Mouse (Mus musculus) forebrain, postnatal 0 days (tissue): Measurements from ENCODE around the gene Gm7168. TPM values are rescaled to one million over a fixed set of nuclear protein-coding genes. Genes with fewer than 3 reads are reported as not detected.
"Not testable (repeated sequence)": the region's sequence is repeated elsewhere in the genome, so short reads cannot be mapped to it uniquely, and the experiment has no call there.

ENCODE experiments used
- ATAC-seq: fragments of 200-750 bp; cut with Nextera tagmentation; 2 replicates; pipeline ENCODE4 v1.8.0; 2017; ENCODE audit warnings: mild to moderate bottlenecking, moderate library complexity
- DNase-seq: peaks from one replicate; pipeline ENCODE4 v3.0.0-alpha.2; 2015
- H3K27ac ChIP-seq: fragments of 300-500 bp; sonication (generic); 2 replicates; pipeline ENCODE4 v1.5.1; 2014; ENCODE audit warnings: low read depth, mild to moderate bottlenecking, antibody characterized with exemption, low read length, moderate library complexity, mixed read lengths
- H3K27me3 ChIP-seq: fragments of 300-500 bp; sonication (generic); 2 replicates; pipeline ENCODE4 v1.6.1; 2014; ENCODE audit warnings: mild to moderate bottlenecking, low read length, mixed read lengths; ENCODE audit not compliant: insufficient read depth
- H3K36me3 ChIP-seq: fragments of 300-500 bp; sonication (generic); 2 replicates; pipeline ENCODE4 v1.6.1; 2014; ENCODE audit warnings: mild to moderate bottlenecking, moderate library complexity; ENCODE audit not compliant: insufficient read depth
- H3K4me1 ChIP-seq: fragments of 300-500 bp; sonication (generic); 2 replicates; pipeline ENCODE4 v1.6.1; 2014; ENCODE audit warnings: antibody characterized with exemption; ENCODE audit not compliant: insufficient read depth
- H3K4me2 ChIP-seq: fragments of 300-500 bp; sonication (generic); 2 replicates; pipeline ENCODE4 v1.6.1; 2014; ENCODE audit warnings: low read depth, mild to moderate bottlenecking, moderate library complexity
- H3K4me3 ChIP-seq: fragments of 300-500 bp; sonication (generic); 2 replicates; pipeline ENCODE4 v1.5.1; 2014; ENCODE audit warnings: low read depth, low read length, mixed read lengths
- H3K9ac ChIP-seq: fragments of 300-500 bp; sonication (generic); 2 replicates; pipeline ENCODE4 v1.6.1; 2014; ENCODE audit warnings: mild to moderate bottlenecking
- H3K9me3 ChIP-seq: fragments of 300-500 bp; sonication (generic); 2 replicates; pipeline ENCODE4 v1.6.1; 2016; ENCODE audit warnings: low read length
- CTCF ChIP-seq: sonication (generic); IDR thresholded peaks from 2 replicates; pipeline ENCODE4 v1.5.1; 2016; ENCODE audit warnings: antibody characterized with exemption, control low read depth, low read depth
- WGBS: fragments of 180-500 bp; shearing (Covaris S2); extraction: QIAGEN DNeasy Blood & Tissue Kit; methylation state at CpG from one replicate; pipeline ENCODE4 v1.1.7; 2014; 5-methylcytosine and 5-hydroxymethylcytosine counted together
- polyA plus RNA-seq: library from polyadenylated mRNA; unstranded; fragments of >200 nt; fragmentation: Nextera tagmentation; extraction: Ambion mirVana; gene quantifications from 2 replicates; pipeline ENCODE4 v1.2.1, GENCODE M21; 2015
- total RNA-seq: library from RNA; depleted of rRNA; stranded (reverse); fragments of >200 nt; gene quantifications from 2 replicates; pipeline ENCODE4 v1.2.3, GENCODE M21; 2014

The Gm7168 gene
- total and polyA plus RNA-seq, 2 experiments from 2014 or later = not detected

- TF ChIP-seq CTCF = no peak
- Histone ChIP-seq H3K9me3 (no peaks in the 10 kb centered on the region), H3K27ac (no peak overlapping the region), H3K27me3 (no peaks in the 10 kb centered on the region), H3K4me1 (no peaks in the 10 kb centered on the region), H3K4me2 (no peak overlapping the region), H3K36me3 (no peaks in the 10 kb centered on the region), H3K9ac (no peak overlapping the region), H3K4me3 (no peak overlapping the region)
- 89% methylated on average over 1 of the region's 1 CpGs for WGBS
- DNase-seq (no peak), ATAC-seq (no peak)
Observed at GRCm38 (mm10) chr17:13940487-13940886, 7.7 kb upstream of the Gm7168 start.

- not testable (repeated sequence) for H3K9me3 ChIP-seq, ATAC-seq, H3K27me3 ChIP-seq, H3K9ac ChIP-seq, H3K4me1 ChIP-seq, H3K36me3 ChIP-seq, H3K4me3 ChIP-seq, DNase-seq, H3K27ac ChIP-seq, H3K4me2 ChIP-seq
- 81% methylated on average over 1 of the region's 1 CpGs for WGBS
Observed at GRCm38 (mm10) chr17:13951570-13951969, 3.4 kb downstream of the Gm7168 start.

- not testable (repeated sequence) for H3K36me3 ChIP-seq, H3K9me3 ChIP-seq, H3K4me2 ChIP-seq, H3K27me3 ChIP-seq, ATAC-seq, H3K27ac ChIP-seq, H3K4me3 ChIP-seq, H3K4me1 ChIP-seq, H3K9ac ChIP-seq, DNase-seq
- 55% methylated on average over 1 of the region's 2 CpGs for WGBS
Observed at GRCm38 (mm10) chr17:13958129-13958528, 10.0 kb downstream of the Gm7168 start.

- not testable (repeated sequence) for H3K4me2 ChIP-seq, H3K4me1 ChIP-seq, H3K36me3 ChIP-seq, ATAC-seq, H3K4me3 ChIP-seq, DNase-seq, H3K9ac ChIP-seq, H3K27me3 ChIP-seq, H3K27ac ChIP-seq, H3K9me3 ChIP-seq
- 99% methylated on average over 3 of the region's 3 CpGs for WGBS
Observed at GRCm38 (mm10) chr17:13962245-13962644, 14.1 kb downstream of the Gm7168 start.

- H3K4me2 ChIP-seq, H3K9ac ChIP-seq, H3K4me1 ChIP-seq, H3K4me3 ChIP-seq, H3K27ac ChIP-seq, ATAC-seq, H3K27me3 ChIP-seq, H3K36me3 ChIP-seq, DNase-seq, H3K9me3 ChIP-seq: not testable (repeated sequence)
- 7% methylated on average over 1 of the region's 2 CpGs for WGBS
Observed at GRCm38 (mm10) chr17:13965048-13965447, 16.9 kb downstream of the Gm7168 start.

GRCm38 (mm10) chr17:13969917-13970316 lies 21.7 kb downstream of the Gm7168 start:
- WGBS = 63% methylated on average over 1 of the region's 2 CpGs
- not testable (repeated sequence) for H3K4me2 ChIP-seq, DNase-seq, H3K9me3 ChIP-seq, ATAC-seq, H3K27me3 ChIP-seq, H3K27ac ChIP-seq, H3K36me3 ChIP-seq, H3K9ac ChIP-seq, H3K4me3 ChIP-seq, H3K4me1 ChIP-seq

- not testable (repeated sequence) for H3K27me3 ChIP-seq, H3K9ac ChIP-seq, H3K9me3 ChIP-seq, H3K27ac ChIP-seq, H3K4me2 ChIP-seq, H3K4me1 ChIP-seq, ATAC-seq, DNase-seq, H3K4me3 ChIP-seq, H3K36me3 ChIP-seq
- WGBS = 83% methylated on average over 5 of the region's 5 CpGs
Observed at GRCm38 (mm10) chr17:13970796-13971195, 22.6 kb downstream of the Gm7168 start.

- WGBS = 91% methylated on average over 1 of the region's 1 CpGs
- ATAC-seq (no peak), DNase-seq (no peak)
Observed at GRCm38 (mm10) chr17:13987690-13988089, 39.5 kb downstream of the Gm7168 start.

DNA sequence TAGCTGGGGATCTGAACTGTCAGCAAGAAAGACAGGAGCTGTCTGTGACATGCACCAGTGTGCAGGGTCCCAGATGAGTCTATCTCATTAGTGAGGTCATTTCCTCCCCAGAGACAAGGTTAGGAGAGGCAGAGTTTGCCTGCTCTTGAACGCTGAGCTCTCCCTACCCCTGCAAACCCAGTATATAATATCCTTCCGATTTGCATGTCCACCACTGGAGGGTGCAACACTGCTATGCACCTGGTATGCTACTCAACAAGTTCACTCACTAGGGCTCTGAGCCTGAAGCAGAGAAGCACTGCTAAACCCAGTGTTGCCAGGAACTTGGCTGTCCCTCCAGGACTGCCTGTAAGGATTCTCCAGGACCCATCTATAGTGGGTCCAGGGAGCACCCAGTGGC lies 45.3 kb downstream of the Gm7168 start:
- H3K36me3 ChIP-seq, H3K9ac ChIP-seq, H3K27me3 ChIP-seq, H3K4me1 ChIP-seq, H3K9me3 ChIP-seq, H3K27ac ChIP-seq, H3K4me2 ChIP-seq, DNase-seq, ATAC-seq, H3K4me3 ChIP-seq: not testable (repeated sequence)
- WGBS = 67% methylated on average over 2 of the region's 2 CpGs

More at GRCm38 (mm10) chr17:13987690-13988089, 39.5 kb downstream of the Gm7168 start:
- no peaks in the 10 kb centered on the region for H3K4me1 ChIP-seq
- no peak overlapping the region for H3K4me3 ChIP-seq
- no peaks in the 10 kb centered on the region for H3K27me3 ChIP-seq
- TF ChIP-seq CTCF = no peak
- H3K27ac ChIP-seq = no peak overlapping the region
- H3K9ac ChIP-seq = no peak overlapping the region
- no peaks in the 10 kb centered on the region for H3K9me3 ChIP-seq
- H3K36me3 ChIP-seq = no peaks in the 10 kb centered on the region
- H3K4me2 ChIP-seq = no peak overlapping the region
